Mouse (Mus musculus) heart, embryonic 14.5 days (tissue): ENCODE measurements around the gene Mmp28. TPM values are rescaled to one million over a fixed set of nuclear protein-coding genes. Genes with fewer than 3 reads are reported as not detected.

Experiments
- ATAC-seq: fragments of 200-750 bp; cut with Nextera tagmentation; 2 replicates; pipeline ENCODE4 v1.8.0; 2017; ENCODE audit warnings: low read depth, moderate TSS enrichment; ENCODE audit not compliant: insufficient number of reproducible peaks, insufficient read depth, low FRiP score
- H3K27ac ChIP-seq, 2 experiments: fragments of 200-500 bp in 1 of 2; fragments of 300-500 bp in 1 of 2; sonication (generic) in 1 of 2; replicated peaks in 1 of 2; 2 replicates each; pipeline ENCODE4 v1.5.1; 2012 to 2014; ENCODE audit warnings: low read depth in 2 of 2, low read length in 2 of 2, control low read depth in 1 of 2, mild to moderate bottlenecking in 1 of 2, mixed read lengths in 1 of 2; ENCODE audit not compliant: control insufficient read depth in 1 of 2, insufficient read depth in 1 of 2
- H3K27me3 ChIP-seq: fragments of 300-500 bp; sonication (generic); 2 replicates; pipeline ENCODE4 v1.6.1; 2014; ENCODE audit warnings: mild to moderate bottlenecking, low read length, control low read depth; ENCODE audit not compliant: control insufficient read depth, insufficient read depth
- H3K36me3 ChIP-seq: fragments of 300-500 bp; sonication (generic); 2 replicates; pipeline ENCODE4 v1.6.1; 2014; ENCODE audit warnings: mild to moderate bottlenecking, control low read depth, low read length, mixed read lengths; ENCODE audit not compliant: control insufficient read depth, insufficient read depth
- H3K4me1 ChIP-seq, 2 experiments: fragments of 200-500 bp in 1 of 2; fragments of 300-500 bp in 1 of 2; sonication (generic) in 1 of 2; 2 replicates each; pipeline ENCODE4 v1.6.1; 2012 to 2014; ENCODE audit warnings: low read length in 2 of 2, control low read depth in 1 of 2, mixed read lengths in 1 of 2; ENCODE audit not compliant: control insufficient read depth in 2 of 2, insufficient read depth in 2 of 2
- H3K4me2 ChIP-seq: fragments of 300-500 bp; sonication (generic); 2 replicates; pipeline ENCODE4 v1.6.1; 2014; ENCODE audit warnings: mild to moderate bottlenecking, low read length
- H3K4me3 ChIP-seq, 2 experiments: fragments of 200-500 bp in 1 of 2; fragments of 300-500 bp in 1 of 2; sonication (generic) in 1 of 2; 2 replicates each; pipeline ENCODE4 v1.5.1; 2012 to 2014; ENCODE audit warnings: low read length in 2 of 2, mild to moderate bottlenecking in 2 of 2, control low read depth in 1 of 2, low read depth in 1 of 2, moderate library complexity in 1 of 2; ENCODE audit not compliant: control insufficient read depth in 1 of 2, insufficient read depth in 1 of 2
- H3K9ac ChIP-seq: fragments of 300-500 bp; sonication (generic); 2 replicates; pipeline ENCODE4 v1.6.1; 2014; ENCODE audit warnings: mild to moderate bottlenecking, low read length
- H3K9me3 ChIP-seq: fragments of 300-500 bp; sonication (generic); 2 replicates; pipeline ENCODE4 v1.6.1; 2016; ENCODE audit warnings: low read length, control low read depth; ENCODE audit not compliant: control insufficient read depth
- WGBS: fragments of 180-500 bp; shearing (Covaris S2); extraction: QIAGEN DNeasy Blood & Tissue Kit; methylation state at CpG from one replicate; pipeline ENCODE4 v1.1.7; 2014; 5-methylcytosine and 5-hydroxymethylcytosine counted together
- polyA plus RNA-seq: library from polyadenylated mRNA; unstranded; fragments of >200 nt; fragmentation: Nextera tagmentation; extraction: Ambion mirVana; gene quantifications from 2 replicates; pipeline ENCODE4 v1.2.1, GENCODE M21; 2014

Gene Mmp28
- polyA plus RNA-seq, 1 experiment from 2014 or later: 3.7 TPM

GRCm38 (mm10) chr11:83403787-83404186, 59.1 kb downstream of the Mmp28 start:
- peaks cover 46% of the 10 kb centered on the region for H3K36me3 ChIP-seq
- no peak overlapping the region for H3K4me3 ChIP-seq
- no peak overlapping the region for H3K4me2 ChIP-seq
- no peak overlapping the region for H3K9ac ChIP-seq
- WGBS: 47% methylated on average over 7 of the region's 7 CpGs
- no peak overlapping the region for H3K27ac ChIP-seq
- no peaks in the 10 kb centered on the region for H3K27me3 ChIP-seq
- peaks cover 0 to 19% of the 10 kb centered on the region in 2 experiments; a peak in 3 of 4 replicates for H3K4me1 ChIP-seq
- no peak for ATAC-seq
- no peaks in the 10 kb centered on the region for H3K9me3 ChIP-seq

GRCm38 (mm10) chr11:83398724-83399123, 64.1 kb downstream of the Mmp28 start:
- peaks cover 5 to 14% of the 10 kb centered on the region in 2 experiments for H3K4me1 ChIP-seq
- no peak overlapping the region for H3K9ac ChIP-seq
- 81% methylated on average over 5 of the region's 5 CpGs for WGBS
- no peak overlapping the region for H3K4me3 ChIP-seq
- no peak overlapping the region for H3K4me2 ChIP-seq
- H3K27ac ChIP-seq: no peak overlapping the region
- no peak for ATAC-seq
- H3K36me3 ChIP-seq: peaks cover 65% of the 10 kb centered on the region
- no peaks in the 10 kb centered on the region for H3K9me3 ChIP-seq
- no peaks in the 10 kb centered on the region for H3K27me3 ChIP-seq

- H3K27ac ChIP-seq: no peak overlapping the region
- H3K27me3 ChIP-seq: no peaks in the 10 kb centered on the region
- ATAC-seq: no peak
- H3K4me1 ChIP-seq: peaks cover 9 to 21% of the 10 kb centered on the region in 2 experiments
- peaks cover 58% of the 10 kb centered on the region for H3K36me3 ChIP-seq
- H3K9ac ChIP-seq: no peak overlapping the region
- no peaks in the 10 kb centered on the region for H3K9me3 ChIP-seq
- no peak overlapping the region for H3K4me2 ChIP-seq
- 75% methylated on average over 7 of the region's 7 CpGs for WGBS
- H3K4me3 ChIP-seq: no peak overlapping the region
Measured at GRCm38 (mm10) chr11:83397626-83398025, 65.2 kb downstream of the Mmp28 start.

- Histone ChIP-seq H3K9me3 (no peaks in the 10 kb centered on the region), H3K27ac (peak overlapping the region in 1 of 2 experiments; percentile 31; a peak in 1 of 4 replicates), H3K36me3 (peaks cover 70% of the 10 kb centered on the region), H3K9ac (no peak overlapping the region), H3K4me1 (peaks cover 10 to 32% of the 10 kb centered on the region in 2 experiments), H3K27me3 (no peaks in the 10 kb centered on the region), H3K4me3 (no peak overlapping the region), H3K4me2 (no peak overlapping the region)
- no peak for ATAC-seq
- WGBS: 33% methylated on average over 6 of the region's 6 CpGs
Measured at GRCm38 (mm10) chr11:83394802-83395439, 68.0 kb downstream of the Mmp28 start.

GRCm38 (mm10) chr11:83393062-83393461, 69.8 kb downstream of the Mmp28 start:
- Histone ChIP-seq H3K27ac (peak overlapping the region; percentile 97 to 99), H3K4me2 (peak overlapping the region; percentile 49), H3K4me1 (peaks cover 10 to 32% of the 10 kb centered on the region in 2 experiments), H3K36me3 (peaks cover 59% of the 10 kb centered on the region), H3K4me3 (no peak overlapping the region; a peak in 1 of 4 replicates), H3K9ac (0 out of 2 replicates have a peak overlapping the region, but pooled peaks have one; percentile 44), H3K9me3 (no peaks in the 10 kb centered on the region), H3K27me3 (no peaks in the 10 kb centered on the region)
- WGBS: 25% methylated on average over 4 of the region's 4 CpGs
- ATAC-seq: peak; percentile 56; the same call in 1 of the 2 replicates

Other genes starting within 250 kb of the Mmp28 start
- 0.15 and 0.32 TPM in 2 replicates for gene Slfn14, start 176.3 kb downstream of the Mmp28 start, polyA plus RNA-seq
- 44.6 and 46.5 TPM in 2 replicates for gene Ap2b1, start 164.0 kb downstream of the Mmp28 start, polyA plus RNA-seq
- 9.0 and 9.2 TPM in 2 replicates for gene Pex12, start 160.5 kb downstream of the Mmp28 start, polyA plus RNA-seq
- gene Rasl10b, start 53.9 kb downstream of the Mmp28 start, polyA plus RNA-seq: 4.6 and 5.9 TPM in 2 replicates
- 0.09 TPM in 1 of 2 replicates, not detected in the other for gene Gas2l2, start 33.6 kb downstream of the Mmp28 start, polyA plus RNA-seq
- 1.4 and 1.8 TPM in 2 replicates for gene 1700020L24Rik, start 25.4 kb downstream of the Mmp28 start, polyA plus RNA-seq
- gene Taf15, start 10.0 kb upstream of the Mmp28 start, polyA plus RNA-seq: 10.8 and 12.8 TPM in 2 replicates
- not detected in 2 replicates for gene Heatr9, start 59.1 kb upstream of the Mmp28 start, polyA plus RNA-seq
- gene Ccl5, start 67.4 kb upstream of the Mmp28 start, polyA plus RNA-seq: 0.39 TPM in 1 of 2 replicates, not detected in the other
- 3.0 TPM in 2 replicates for gene Ccl9, start 115.6 kb upstream of the Mmp28 start, polyA plus RNA-seq
- 5.2 and 5.7 TPM in 2 replicates for gene Ccl6, start 130.0 kb upstream of the Mmp28 start, polyA plus RNA-seq
- gene Rpl9-ps1, start 182.6 kb upstream of the Mmp28 start, polyA plus RNA-seq: not detected in 2 replicates
- 0.92 and 1.1 TPM in 2 replicates for gene Ccl3, start 186.3 kb upstream of the Mmp28 start, polyA plus RNA-seq
- 0.54 and 2.1 TPM in 2 replicates for gene Ccl4, start 199.5 kb upstream of the Mmp28 start, polyA plus RNA-seq
- gene Wfdc17, start 240.9 kb upstream of the Mmp28 start, polyA plus RNA-seq: 1.3 and 2.3 TPM in 2 replicates
- 1.8 and 5.6 TPM in 2 replicates for gene Wfdc18, start 245.9 kb upstream of the Mmp28 start, polyA plus RNA-seq